Mouse (Mus musculus) kidney, adult 10 weeks (tissue): ENCODE data around the gene Polr2j. TPM values are rescaled to one million over a fixed set of nuclear protein-coding genes. Genes with fewer than 3 reads are reported as not detected.

Experiments
- polyA plus RNA-seq: library from polyadenylated mRNA; stranded (reverse); fragments of 350-450 nt; fragmentation: Illumina TruSeq; extraction: RNeasy Lipid Tissue Mini Kit (QIAGEN cat#74804); gene quantifications from one replicate; pipeline ENCODE4 v1.2.3, GENCODE M21; 2014; ENCODE audit warnings: low read depth, low replicate concordance

Polr2j gene
- polyA plus RNA-seq: 5.5 TPM

GRCm38 (mm10) chr5:136115891-136116783 lies at the start of gene Polr2j:
TSS of gene Polr2j (plus strand) at chr5:136116631.

GRCm38 (mm10) chr5:136083669-136084107 lies 32.7 kb upstream of the Polr2j start, which contains the start of gene Rasa4:
TSS of gene Rasa4 (plus strand) at chr5:136083916.

GRCm38 (mm10) chr5:136135571-136136291 lies 19.3 kb downstream of the Polr2j start, which contains the start of the genes Lrwd1 and Alkbh4:
TSS of gene Lrwd1 (minus strand) at chr5:136136074.
TSS of gene Alkbh4 (plus strand) at chr5:136136146.

GRCm38 (mm10) chr5:136170512-136171362 lies 54.3 kb downstream of the Polr2j start, which contains the start of gene Orai2:
TSS of gene Orai2 (minus strand) at chr5:136170713.

Other genes starting within 250 kb of the Polr2j start
- gene Hspb1, start 228.7 kb upstream of the Polr2j start, polyA plus RNA-seq: not detected
- gene Ywhag, start 182.0 kb upstream of the Polr2j start, polyA plus RNA-seq: 44.8 TPM
- gene Ssc4d, start 142.1 kb upstream of the Polr2j start, polyA plus RNA-seq: 0.40 TPM
- not detected for gene Zp3, start 136.5 kb upstream of the Polr2j start, polyA plus RNA-seq
- gene Dtx2, start 121.8 kb upstream of the Polr2j start, polyA plus RNA-seq: 0.16 TPM
- gene Upk3b, start 78.1 kb upstream of the Polr2j start, polyA plus RNA-seq: 0.36 TPM
- not detected for gene Upk3bl, start 62.1 kb upstream of the Polr2j start, polyA plus RNA-seq
- gene Rasa4, start 32.7 kb upstream of the Polr2j start, polyA plus RNA-seq: 0.32 TPM
- gene Lrwd1, start 19.4 kb downstream of the Polr2j start, polyA plus RNA-seq: 0.44 TPM
- 0.69 TPM for gene Alkbh4, start 19.5 kb downstream of the Polr2j start, polyA plus RNA-seq
- 0.49 TPM for gene Orai2, start 54.1 kb downstream of the Polr2j start, polyA plus RNA-seq
- gene Prkrip1, start 82.3 kb downstream of the Polr2j start, polyA plus RNA-seq: 17.3 TPM
- not detected for gene Sh2b2, start 129.9 kb downstream of the Polr2j start, polyA plus RNA-seq